Mouse (Mus musculus) liver, embryonic 11.5 days (tissue): ENCODE measurements at regions not wholly inside any gene's neighbourhood (a gene's known extent, or its start where the extent isn't known, plus 50 kb on each side); places are given as distances from the start of the nearest gene placed in this dataset.

Experiments
- ATAC-seq: fragments of 200-750 bp; cut with Nextera tagmentation; replicated peaks from 2 replicates; pipeline ENCODE4 v1.8.0; 2017; ENCODE audit warnings: moderate number of reproducible peaks, mild to moderate bottlenecking, moderate TSS enrichment, moderate library complexity; ENCODE audit not compliant: low FRiP score
- DNase-seq: peaks from one replicate; pipeline ENCODE4 v3.0.0-alpha.2; 2017; ENCODE audit warnings: low spot score
- H3K27ac ChIP-seq: fragments of 300-500 bp; sonication (generic); 2 replicates; pipeline ENCODE4 v1.5.1; 2014; ENCODE audit warnings: mild to moderate bottlenecking, low read depth, low read length, control low read depth
- H3K27me3 ChIP-seq: fragments of 300-500 bp; sonication (generic); replicated peaks from 2 replicates; pipeline ENCODE4 v1.6.1; 2014; ENCODE audit warnings: low read length, mixed read lengths; ENCODE audit not compliant: control insufficient read depth, insufficient read depth
- H3K36me3 ChIP-seq: fragments of 300-500 bp; sonication (generic); 2 replicates; pipeline ENCODE4 v1.6.1; 2014; ENCODE audit warnings: mild to moderate bottlenecking, low read length, moderate library complexity, mixed read lengths; ENCODE audit not compliant: control insufficient read depth, insufficient read depth
- H3K4me1 ChIP-seq: fragments of 300-500 bp; sonication (generic); replicated peaks from 2 replicates; pipeline ENCODE4 v1.6.1; 2014; ENCODE audit warnings: low read length, mixed read lengths; ENCODE audit not compliant: control insufficient read depth, insufficient read depth
- H3K4me2 ChIP-seq: fragments of 300-500 bp; sonication (generic); 2 replicates; pipeline ENCODE4 v1.6.1; 2014; ENCODE audit warnings: mild to moderate bottlenecking, control low read depth, moderate library complexity
- H3K4me3 ChIP-seq: fragments of 300-500 bp; sonication (generic); 2 replicates; pipeline ENCODE4 v1.5.1; 2014; ENCODE audit warnings: low read depth, low read length, control low read depth
- H3K9ac ChIP-seq: fragments of 300-500 bp; sonication (generic); 2 replicates; pipeline ENCODE4 v1.6.1; 2014; ENCODE audit warnings: low read depth, low read length, control low read depth
- H3K9me3 ChIP-seq: fragments of 300-500 bp; sonication (generic); 2 replicates; pipeline ENCODE4 v1.6.1; 2016; ENCODE audit warnings: low read length, inconsistent platforms, mixed read lengths; ENCODE audit not compliant: control insufficient read depth
- WGBS: fragments of 180-500 bp; shearing (Covaris S2); extraction: QIAGEN DNeasy Blood & Tissue Kit; methylation state at CpG from one replicate; pipeline ENCODE4 v1.1.7; 2014; 5-methylcytosine and 5-hydroxymethylcytosine counted together

GRCm38 (mm10) chr1:124845681-124846080 is 589.8 kb downstream of the Actr3 start:
- H3K36me3 ChIP-seq = no peaks in the 10 kb centered on the region
- H3K9ac ChIP-seq = no peak overlapping the region
- no peak overlapping the region for H3K27ac ChIP-seq
- H3K4me1 ChIP-seq = no peaks in the 10 kb centered on the region
- H3K4me3 ChIP-seq = no peak overlapping the region
- WGBS = 63% methylated on average over 6 of the region's 6 CpGs
- ATAC-seq (no peak), DNase-seq (no peak)
- no peak overlapping the region for H3K4me2 ChIP-seq
- H3K27me3 ChIP-seq = no peaks in the 10 kb centered on the region
- H3K9me3 ChIP-seq = no peaks in the 10 kb centered on the region

- DNase-seq = no peak
- Histone ChIP-seq H3K27ac (no peak overlapping the region), H3K36me3 (no peaks in the 10 kb centered on the region), H3K4me1 (no peaks in the 10 kb centered on the region), H3K9me3 (no peaks in the 10 kb centered on the region), H3K4me3 (no peak overlapping the region), H3K27me3 (no peaks in the 10 kb centered on the region), H3K9ac (no peak overlapping the region), H3K4me2 (no peak overlapping the region)
- ATAC-seq = no peak
- 79% methylated on average over 7 of the region's 7 CpGs for WGBS
These were observed 609.8 kb downstream of the Actr3 start for GRCm38 (mm10) chr1:124825717-124826116.

- 55% methylated on average over 2 of the region's 2 CpGs for WGBS
- H3K4me3 ChIP-seq = no peak overlapping the region
- H3K36me3 ChIP-seq = no peaks in the 10 kb centered on the region
- H3K27me3 ChIP-seq = no peaks in the 10 kb centered on the region
- no peak for DNase-seq
- H3K4me2 ChIP-seq = no peak overlapping the region
- H3K9ac ChIP-seq = no peak overlapping the region
- no peak for ATAC-seq
- H3K4me1 ChIP-seq = no peaks in the 10 kb centered on the region
- no peaks in the 10 kb centered on the region for H3K9me3 ChIP-seq
- H3K27ac ChIP-seq = no peak overlapping the region
These were observed 642.5 kb downstream of the Actr3 start for GRCm38 (mm10) chr1:124793026-124793425.

- Histone ChIP-seq H3K4me2 (no peak overlapping the region), H3K4me1 (no peaks in the 10 kb centered on the region), H3K36me3 (no peaks in the 10 kb centered on the region), H3K4me3 (no peak overlapping the region), H3K27me3 (no peaks in the 10 kb centered on the region), H3K27ac (no peak overlapping the region), H3K9me3 (no peaks in the 10 kb centered on the region), H3K9ac (no peak overlapping the region)
- WGBS = 80% methylated on average over 2 of the region's 2 CpGs
- DNase-seq (no peak), ATAC-seq (no peak)
These were observed 644.9 kb downstream of the Actr3 start for GRCm38 (mm10) chr1:124790646-124791045.

- no peaks in the 10 kb centered on the region for H3K9me3 ChIP-seq
- no peaks in the 10 kb centered on the region for H3K27me3 ChIP-seq
- WGBS = 66% methylated on average over 3 of the region's 3 CpGs
- no peaks in the 10 kb centered on the region for H3K4me1 ChIP-seq
- H3K4me2 ChIP-seq = no peak overlapping the region
- DNase-seq = no peak
- H3K9ac ChIP-seq = no peak overlapping the region
- ATAC-seq = no peak
- H3K36me3 ChIP-seq = no peaks in the 10 kb centered on the region
- H3K27ac ChIP-seq = no peak overlapping the region
- no peak overlapping the region for H3K4me3 ChIP-seq
These were observed 645.4 kb downstream of the Actr3 start for GRCm38 (mm10) chr1:124790130-124790529.

GRCm38 (mm10) chr1:124783066-124783465 is 652.5 kb downstream of the Actr3 start:
- Histone ChIP-seq H3K4me2 (no peak overlapping the region), H3K27ac (no peak overlapping the region), H3K9me3 (no peaks in the 10 kb centered on the region), H3K27me3 (no peaks in the 10 kb centered on the region), H3K9ac (no peak overlapping the region), H3K4me1 (no peaks in the 10 kb centered on the region), H3K4me3 (no peak overlapping the region), H3K36me3 (no peaks in the 10 kb centered on the region)
- ATAC-seq = no peak
- WGBS = 72% methylated on average over 2 of the region's 2 CpGs
- DNase-seq = no peak

GRCm38 (mm10) chr1:124777685-124778084 is 657.8 kb downstream of the Actr3 start:
- Histone ChIP-seq H3K4me3 (no peak overlapping the region), H3K27ac (no peak overlapping the region), H3K27me3 (no peaks in the 10 kb centered on the region), H3K4me1 (no peaks in the 10 kb centered on the region), H3K9ac (no peak overlapping the region), H3K4me2 (no peak overlapping the region), H3K9me3 (no peaks in the 10 kb centered on the region), H3K36me3 (no peaks in the 10 kb centered on the region)
- WGBS = 82% methylated on average over 2 of the region's 2 CpGs
- ATAC-seq = no peak
- DNase-seq = no peak

GRCm38 (mm10) chr1:124756721-124757120 is 678.8 kb downstream of the Actr3 start:
- ATAC-seq = no peak
- no peak overlapping the region for H3K9ac ChIP-seq
- H3K9me3 ChIP-seq = no peaks in the 10 kb centered on the region

GRCm38 (mm10) chr1:124739777-124740176 is 694.4 kb upstream of the Dpp10 start:
- DNase-seq (no peak), ATAC-seq (no peak)
- Histone ChIP-seq H3K4me1 (no peaks in the 10 kb centered on the region), H3K9ac (no peak overlapping the region), H3K4me2 (no peak overlapping the region), H3K27me3 (no peaks in the 10 kb centered on the region), H3K4me3 (no peak overlapping the region), H3K36me3 (no peaks in the 10 kb centered on the region), H3K9me3 (no peaks in the 10 kb centered on the region), H3K27ac (no peak overlapping the region)
- WGBS = 64% methylated on average over 3 of the region's 3 CpGs

More at GRCm38 (mm10) chr1:124756721-124757120, 678.8 kb downstream of the Actr3 start:
- Histone ChIP-seq H3K27ac (no peak overlapping the region), H3K4me1 (no peaks in the 10 kb centered on the region), H3K27me3 (no peaks in the 10 kb centered on the region), H3K36me3 (no peaks in the 10 kb centered on the region), H3K4me3 (no peak overlapping the region), H3K4me2 (no peak overlapping the region)
- DNase-seq = no peak
